Mouse (Mus musculus) spleen, postnatal 0 days (tissue): ENCODE results near the gene Cant1. TPM values are rescaled to one million over a fixed set of nuclear protein-coding genes. Genes with fewer than 3 reads are reported as not detected.

Experiments used
- polyA plus RNA-seq: library from polyadenylated mRNA; unstranded; fragments of >200 nt; fragmentation: Nextera tagmentation; extraction: Ambion mirVana; gene quantifications from 2 replicates; pipeline ENCODE4 v1.2.1, GENCODE M21; 2015

Cant1 gene
- polyA plus RNA-seq = 10.8 and 11.9 TPM in 2 replicates

DNA sequence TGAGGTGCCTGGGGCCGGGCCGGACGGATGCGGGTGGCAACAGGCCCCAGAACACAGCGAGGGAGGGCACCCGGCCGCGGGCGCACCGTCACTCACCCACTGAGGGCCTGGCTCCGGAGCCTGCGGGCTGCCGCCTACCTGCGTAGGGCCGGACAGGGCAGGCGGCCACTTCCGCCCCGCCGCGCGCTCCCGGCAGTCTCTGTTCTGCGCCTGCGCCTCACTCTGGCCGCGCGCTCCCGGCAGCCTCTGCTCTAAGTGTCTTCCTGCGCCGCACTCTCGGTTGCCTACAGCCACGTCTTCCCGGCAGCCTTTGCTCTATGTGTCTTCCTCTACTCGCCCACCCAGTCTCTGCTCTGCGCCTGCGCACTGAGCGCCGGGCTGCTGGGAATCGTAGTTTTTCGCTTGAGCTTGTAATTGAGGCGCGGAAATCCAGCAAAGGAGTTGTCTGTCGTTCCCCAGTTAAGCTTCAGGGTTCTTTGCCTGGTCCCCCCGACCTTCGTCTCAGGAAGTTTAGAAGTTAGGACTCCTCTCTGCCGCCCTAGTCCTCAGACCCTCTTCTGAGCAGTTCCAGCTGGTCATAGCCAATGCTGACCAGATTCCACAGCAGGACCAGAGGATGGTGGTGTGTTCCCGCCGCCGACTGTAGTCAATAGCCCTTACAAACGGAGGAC lies at the start of gene Cant1:
Gene Cant1 (minus strand): TSS at position 253 of the 671 bp plus-strand sequence.

GRCm38 (mm10) chr11:118427986-118428385 lies 9.1 kb upstream of the Cant1 start, which contains the start of gene C1qtnf1:
C1qtnf1 (plus strand) TSS chr11:118428203.

DNA sequence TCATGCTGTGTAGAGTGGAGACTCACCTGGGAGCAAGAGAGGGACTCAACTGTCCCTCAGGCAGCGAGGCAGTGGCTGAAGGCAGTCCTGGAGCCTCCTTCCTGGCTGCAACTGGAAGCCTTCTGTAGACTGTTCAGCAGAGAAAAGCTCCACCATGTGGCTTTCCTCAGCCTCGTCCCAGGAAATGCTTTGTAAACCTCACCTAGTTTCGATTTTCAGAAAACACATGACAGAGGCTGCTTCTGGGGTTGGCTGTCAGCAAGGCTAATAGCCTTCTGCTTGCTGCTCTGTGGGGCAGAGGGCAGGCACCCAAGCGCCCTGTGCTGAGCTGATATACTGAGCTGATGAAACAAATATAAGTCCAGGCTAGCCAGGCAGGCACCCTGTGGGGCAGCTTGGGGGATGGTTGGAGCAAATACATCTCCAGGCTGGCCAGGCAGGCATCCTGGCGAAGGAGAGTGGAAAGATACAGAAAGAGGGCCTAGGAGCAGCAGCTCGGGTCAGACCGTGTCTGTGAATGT lies 17.1 kb downstream of the Cant1 start, which contains the start of gene Lgals3bp:
Gene Lgals3bp (minus strand): TSS at position 333 of the 521 bp plus-strand sequence.

Other genes with a start within 250 kb of the Cant1 start
- 5.8 and 7.7 TPM in 2 replicates for gene Cyth1, start 170.5 kb downstream of the Cant1 start, polyA plus RNA-seq
- gene Usp36, start 128.8 kb downstream of the Cant1 start, polyA plus RNA-seq = 7.2 and 8.8 TPM in 2 replicates
- 0.17 and 0.34 TPM in 2 replicates for gene Cep295nl, start 76.6 kb downstream of the Cant1 start, polyA plus RNA-seq
- 47.2 and 63.3 TPM in 2 replicates for gene Timp2, start 63.3 kb downstream of the Cant1 start, polyA plus RNA-seq
- gene Lgals3bp, start 17.0 kb downstream of the Cant1 start, polyA plus RNA-seq = 35.2 and 45.1 TPM in 2 replicates
- gene C1qtnf1, start 9.1 kb upstream of the Cant1 start, polyA plus RNA-seq = 6.1 and 7.5 TPM in 2 replicates
- 9.6 and 9.7 TPM in 2 replicates for gene Engase, start 57.7 kb upstream of the Cant1 start, polyA plus RNA-seq